Mouse (Mus musculus): ENCODE results near the gene Rad51ap1. TPM values are rescaled to one million over a fixed set of nuclear protein-coding genes. Genes with fewer than 3 reads are reported as not detected.

Gene Rad51ap1
- total RNA-seq (2021): 1 to 10 TPM; 5.4 to 5.8 TPM
- long read RNA-seq, partial matches to known transcripts: 0 of 5 reads
- long read RNA-seq, other reads (novel, unspliced or antisense): 2 of 5 reads

GRCm38 (mm10) chr6:126939487-126940171 is at the start of gene Rad51ap1, which contains the start of gene D6Wsu163e:
Gene Rad51ap1 (minus strand): TSS chr6:126939587.
Gene D6Wsu163e (plus strand): TSS chr6:126939962.
- DNase-seq (ENCODE audit: low spot score in 2 of 2): peak; percentile 91 to 95

GRCm38 (mm10) chr6:126981539-126982234 is 42.3 kb upstream of the Rad51ap1 start:
- no peak for DNase-seq (ENCODE audit: low spot score in 2 of 2)

- DNase-seq (ENCODE audit: low spot score in 2 of 2): no peak
Observed at GRCm38 (mm10) chr6:126966241-126967026, 27.0 kb upstream of the Rad51ap1 start.

GRCm38 (mm10) chr6:126963426-126963825 is 24.0 kb upstream of the Rad51ap1 start:
- no peak for DNase-seq (ENCODE audit: low spot score in 2 of 2)

GRCm38 (mm10) chr6:126962709-126963108 is 23.3 kb upstream of the Rad51ap1 start:
- DNase-seq (ENCODE audit: low spot score in 2 of 2): no peak

GRCm38 (mm10) chr6:126961371-126962018 is 22.1 kb upstream of the Rad51ap1 start:
- DNase-seq (ENCODE audit: low spot score in 2 of 2): no peak

GRCm38 (mm10) chr6:126955734-126956133 is 16.3 kb upstream of the Rad51ap1 start:
- DNase-seq (ENCODE audit: low spot score in 2 of 2): peak; percentile 82 to 87

- DNase-seq (ENCODE audit: low spot score in 2 of 2): no peak
Observed at GRCm38 (mm10) chr6:126948336-126948735, 8.9 kb upstream of the Rad51ap1 start.

- peak; percentile 7 to 20 for DNase-seq (ENCODE audit: low spot score in 2 of 2)
Observed at GRCm38 (mm10) chr6:126940451-126940850, 1.1 kb upstream of the Rad51ap1 start.

GRCm38 (mm10) chr6:126938853-126939486 is 417 bp downstream of the Rad51ap1 start:
- no peak for DNase-seq (ENCODE audit: low spot score in 2 of 2)

GRCm38 (mm10) chr6:126938047-126938446 is 1.3 kb downstream of the Rad51ap1 start:
- DNase-seq (ENCODE audit: low spot score in 2 of 2): no peak

GRCm38 (mm10) chr6:126932896-126933295 is 6.5 kb downstream of the Rad51ap1 start:
- no peak for DNase-seq (ENCODE audit: low spot score in 2 of 2)

- DNase-seq (ENCODE audit: low spot score in 2 of 2): peak; percentile 30 to 40
Observed at GRCm38 (mm10) chr6:126921111-126921881, 18.1 kb downstream of the Rad51ap1 start, which contains the start of gene Dyrk4. Gene Dyrk4 (minus strand): TSS chr6:126921839.

- no peak for DNase-seq (ENCODE audit: low spot score in 2 of 2)
Observed at GRCm38 (mm10) chr6:126914928-126915327, 24.5 kb downstream of the Rad51ap1 start.

GRCm38 (mm10) chr6:126910727-126911126 is 28.7 kb downstream of the Rad51ap1 start:
- no peak for DNase-seq (ENCODE audit: low spot score in 2 of 2)

GRCm38 (mm10) chr6:126907876-126908275 is 31.5 kb downstream of the Rad51ap1 start:
- DNase-seq (ENCODE audit: low spot score in 2 of 2): no peak

- DNase-seq (ENCODE audit: low spot score in 2 of 2): no peak
Observed at GRCm38 (mm10) chr6:126907378-126907777, 32.0 kb downstream of the Rad51ap1 start.

GRCm38 (mm10) chr6:126877118-126877517 is 62.3 kb downstream of the Rad51ap1 start:
- DNase-seq (ENCODE audit: low spot score in 2 of 2): no peak
